14 mouse cellular contexts compared by ENCODE assay signal in genomic region chr5:134444473-134444872, GRCm38 (mm10). TPM values are rescaled to one million over a fixed set of nuclear protein-coding genes. Genes with fewer than 3 reads are reported as not detected.
DNase-seq lines count a peak whose midpoint lies in the region; ATAC-seq and TF ChIP-seq lines count a peak whose summit lies in the region.
"Had no signal": no experiment of that assay in that cellular context is flagged by ENCODE, and none has a peak within 500 bp of the region (broad histone marks: within the 10 kb centered on the region; RNA-seq: fewer than 3 reads in every experiment).

No protein-coding gene starts in this region.

- H3K27me3 ChIP-seq in lung, embryonic 15.5 days = no peaks in the 10 kb centered on the region
- H3K27me3 ChIP-seq in thymus, adult 2 months (ENCODE audit: control insufficient read depth, insufficient read depth, low read length) = no peaks in the 10 kb centered on the region
- H3K27me3 ChIP-seq: neural tube, embryonic 15.5 days had no signal

- DNase-seq in gastrocnemius, postnatal 25 days = peak; percentile 60
- DNase-seq in gastrocnemius, adult 18-20 months (ENCODE audit: low spot score) = no peak
- DNase-seq in lung, postnatal 14 days = no peak
- DNase-seq in thymus, adult 2 months = peak; percentile 96
- no peak for DNase-seq in layer of hippocampus, postnatal 25 days (ENCODE audit: extremely low spot score in 1 of 2, low spot score in 1 of 2)
- DNase-seq: cerebellum, postnatal 25 days; heart, postnatal 4 days; left cerebral cortex, postnatal 4 days had no signal

- H3K4me2 ChIP-seq in lung, embryonic 15.5 days = no peak overlapping the region
- H3K4me2 ChIP-seq: neural tube, embryonic 15.5 days had no signal

- H3K4me1 ChIP-seq in lung, embryonic 15.5 days = peaks cover 42% of the 10 kb centered on the region
- peaks cover 45% of the 10 kb centered on the region for H3K4me1 ChIP-seq in thymus, adult 2 months (replicated peaks; ENCODE audit: control insufficient read depth, insufficient read depth, low read length)

- TF ChIP-seq CTCF in thymus, adult 2 months (IDR thresholded peaks at IDR 0.05; ENCODE audit: borderline replicate concordance, control insufficient read depth, extremely low read depth, insufficient read depth, low read length, poor library complexity) = no peak; the same call in 1 of the 2 replicates

- no peaks in the 10 kb centered on the region for H3K9me3 ChIP-seq in lung, embryonic 15.5 days
- H3K9me3 ChIP-seq: neural tube, embryonic 15.5 days had no signal

- peak; percentile 43; the same call in 1 of the 2 replicates for TF ChIP-seq POLR2A in thymus, adult 2 months (IDR thresholded peaks at IDR 0.05; ENCODE audit: control insufficient read depth, extremely low read depth, insufficient read depth, low read length, poor library complexity)

- H3K36me3 ChIP-seq in lung, embryonic 15.5 days = no peaks in the 10 kb centered on the region
- H3K36me3 ChIP-seq in thymus, adult 2 months (ENCODE audit: control insufficient read depth, insufficient read depth, low read length) = no peaks in the 10 kb centered on the region

- peak overlapping the region; percentile 88 for H3K27ac ChIP-seq in lung, embryonic 15.5 days
- H3K27ac ChIP-seq in thymus, adult 2 months (ENCODE audit: control insufficient read depth, insufficient read depth, low read length) = peak overlapping the region; percentile 92
- H3K27ac ChIP-seq: neural tube, embryonic 15.5 days had no signal

- ATAC-seq in lung, embryonic 15.5 days (ENCODE audit: borderline replicate concordance, extremely low read depth, low FRiP score, low TSS enrichment) = peak; percentile 58
- peak; percentile 75 for ATAC-seq in inflammation-experienced regulatory T-cells, adult 6 months
- ATAC-seq in frontal cortex, adult (ENCODE audit: low TSS enrichment) = no peak
- ATAC-seq: forebrain, embryonic 14.5 days had no signal

- H3K4me3 ChIP-seq in lung, embryonic 15.5 days = no peak overlapping the region
- H3K4me3 ChIP-seq in thymus, adult 2 months (ENCODE audit: control insufficient read depth, insufficient read depth, low read length) = 0 out of 2 replicates have a peak overlapping the region, but pooled peaks have one; percentile 2
- H3K4me3 ChIP-seq: megakaryocyte, embryonic 14.5 days; neural tube, embryonic 15.5 days had no signal

- 72% methylated on average over 7 of the region's 7 CpGs for WGBS in lung, embryonic 15.5 days
- WGBS in thymus, adult 2 months = 13% methylated on average over 7 of the region's 7 CpGs

- H3K9ac ChIP-seq in lung, embryonic 15.5 days = no peak overlapping the region
- H3K9ac ChIP-seq: neural tube, embryonic 15.5 days had no signal

RNA-seq across cellular contexts. Expression of gene Gtf2ird1, which starts 12.0 kb away (rescaled TPM):
- total RNA-seq in gastrocnemius, postnatal 25 days (2021) = 1 to 10 TPM; 9.6 to 9.9 TPM
- total RNA-seq in gastrocnemius, adult 18-20 months (2021) = 10 to 100 TPM; 10.9 to 19.9 TPM
- polyA plus RNA-seq in lung, embryonic 15.5 days (2015; fragmentation: Nextera tagmentation; extraction: Ambion mirVana) = 75.2 and 78.0 TPM in 2 replicates
- 10 to 100 TPM in 1 of 3 experiments, 1 to 10 TPM in 2; 3.5 to 12.4 (median 5.7) TPM for polyA plus RNA-seq in inflammation-experienced regulatory T-cells, adult 6 months (2017; shearing (Covaris generic))
- polyA plus RNA-seq in thymus, adult 2 months (2012; rRNA removed) = 75.6 and 83.9 TPM in 2 replicates
- total RNA-seq in layer of hippocampus, postnatal 25 days (2021) = 10 to 100 TPM; 23.1 to 29.9 TPM

Comparison
In these comparisons a context has a peak if more than half of its experiments do, and no peak if none do; other contexts are left out.
1. DNase-seq: peak in gastrocnemius, postnatal 25 days (single experiment) and thymus, adult 2 months (single experiment); none in gastrocnemius, adult 18-20 months (single experiment), lung, postnatal 14 days (single experiment) and layer of hippocampus, postnatal 25 days (0 of 2).